Mouse (Mus musculus): ENCODE measurements around the gene Pik3cg.

Pik3cg gene

DNA sequence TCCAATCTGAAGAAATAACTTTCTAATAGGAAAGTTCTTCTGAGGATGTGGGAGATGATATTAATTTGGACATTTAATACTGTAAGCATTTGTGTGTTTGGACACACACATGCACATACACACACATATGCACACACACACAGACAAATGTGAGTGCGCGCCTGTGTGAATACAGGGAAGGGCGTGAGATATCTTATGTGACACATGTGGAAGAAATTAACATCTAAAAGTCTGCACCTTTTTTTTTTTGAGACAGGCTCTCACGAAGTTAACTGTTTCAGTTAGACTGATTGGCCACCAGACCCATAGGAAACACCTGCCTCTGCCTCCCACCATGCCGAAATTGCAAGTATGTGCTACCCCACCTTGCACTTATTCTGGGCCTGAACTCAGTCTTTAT is 64.7 kb downstream of the Pik3cg start:
- DNase-seq (ENCODE audit: low read depth, low spot score) = no peak

DNA sequence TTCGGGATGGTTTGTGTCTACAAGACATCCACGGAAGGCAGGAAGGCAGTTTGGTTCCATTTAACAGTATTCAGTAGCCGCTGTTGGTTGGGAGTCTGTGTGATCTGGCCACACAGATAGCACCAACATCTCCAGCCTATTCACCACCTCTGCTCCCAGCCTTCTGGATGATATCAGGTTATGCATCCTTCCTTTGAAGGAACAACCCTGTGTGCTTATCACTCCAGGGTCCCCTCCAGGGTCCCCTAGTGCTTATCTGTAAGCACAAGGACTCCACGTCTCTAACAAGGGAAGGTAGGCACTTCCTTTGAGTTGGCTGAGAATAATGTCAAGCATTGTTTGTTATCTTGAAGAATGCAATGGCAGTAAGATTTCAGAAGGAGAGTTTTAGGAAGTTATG is 65.3 kb downstream of the Pik3cg start:
- DNase-seq (ENCODE audit: low read depth, low spot score) = no peak

DNA sequence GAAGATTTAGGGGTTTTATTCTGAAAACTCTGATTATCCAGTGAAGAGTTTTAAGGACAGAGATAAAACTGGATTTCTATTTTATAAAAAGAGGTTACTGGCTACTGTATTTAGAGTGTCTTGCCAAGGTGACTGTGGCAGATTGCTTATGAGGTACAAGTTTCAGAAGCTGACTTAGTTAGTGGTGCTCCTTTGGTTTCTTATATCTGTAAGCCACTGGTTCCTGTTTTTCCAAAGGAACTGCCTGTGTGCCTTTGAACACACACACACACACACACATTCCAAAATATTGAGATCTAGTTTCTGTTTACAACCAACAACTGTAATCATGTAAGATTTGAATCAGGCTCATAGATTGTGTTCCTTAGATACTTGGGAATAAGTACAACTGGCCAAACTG is 66.7 kb downstream of the Pik3cg start:
- DNase-seq (ENCODE audit: low read depth, low spot score) = no peak

DNA sequence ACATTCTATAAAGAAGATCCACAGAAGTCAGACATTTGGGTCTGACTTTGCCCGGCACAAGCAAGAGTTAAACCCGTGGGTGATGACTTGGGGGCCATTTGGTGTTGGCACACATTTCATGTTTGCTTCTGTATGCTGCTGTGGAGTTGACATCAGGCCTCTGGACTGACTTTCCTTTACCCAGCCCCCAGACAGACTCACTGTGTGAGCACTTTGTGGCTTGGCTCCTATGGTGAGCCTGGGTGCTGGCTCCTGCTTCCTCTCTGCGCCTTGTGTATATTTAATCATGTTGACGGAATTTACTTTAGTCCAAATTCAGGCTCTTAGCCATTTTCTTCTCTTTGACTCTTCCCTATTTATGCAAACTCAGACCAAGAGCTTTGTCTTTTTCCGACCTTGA is 69.6 kb downstream of the Pik3cg start:
- no peak for DNase-seq (ENCODE audit: low read depth, low spot score)

DNA sequence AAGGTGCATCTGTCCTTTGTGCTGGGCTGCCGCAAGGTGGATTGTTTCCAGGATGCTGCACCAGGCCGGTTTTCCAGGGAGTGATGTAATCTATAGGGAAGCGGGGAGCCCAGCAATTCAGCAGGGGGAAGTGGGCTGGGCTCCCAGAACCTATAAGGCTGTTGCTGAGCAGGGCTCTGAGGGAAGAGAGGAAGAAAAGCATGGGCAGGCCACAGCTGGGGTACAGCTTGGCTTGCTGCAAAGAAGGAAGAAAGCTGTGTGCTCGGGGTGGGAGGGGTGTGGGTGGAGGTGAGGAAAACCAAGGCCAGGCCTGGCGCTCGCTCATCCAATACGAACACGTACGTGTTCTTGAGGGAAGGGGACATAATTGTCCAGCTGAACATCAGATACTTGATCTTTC is 70.1 kb downstream of the Pik3cg start:
- DNase-seq (ENCODE audit: low read depth, low spot score) = no peak

DNA sequence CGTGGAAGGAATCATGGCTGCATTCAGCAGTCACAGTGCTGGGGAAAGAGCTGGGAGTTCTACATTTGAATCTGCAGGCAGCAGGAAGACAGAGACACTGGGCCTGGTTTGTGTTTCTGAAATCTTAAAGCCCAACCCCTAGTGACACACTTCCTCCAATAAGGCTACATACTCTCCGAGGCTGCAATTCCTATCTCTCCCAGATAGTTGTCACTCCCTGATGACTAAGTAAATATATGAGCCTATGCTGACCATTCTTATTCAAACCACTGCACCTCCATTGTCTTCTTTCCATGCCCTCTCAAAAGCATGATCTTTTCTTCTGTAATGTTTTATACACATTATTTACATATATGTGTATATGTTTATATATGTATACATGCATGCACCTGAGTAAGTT is 70.9 kb downstream of the Pik3cg start:
- DNase-seq (ENCODE audit: low read depth, low spot score) = no peak

DNA sequence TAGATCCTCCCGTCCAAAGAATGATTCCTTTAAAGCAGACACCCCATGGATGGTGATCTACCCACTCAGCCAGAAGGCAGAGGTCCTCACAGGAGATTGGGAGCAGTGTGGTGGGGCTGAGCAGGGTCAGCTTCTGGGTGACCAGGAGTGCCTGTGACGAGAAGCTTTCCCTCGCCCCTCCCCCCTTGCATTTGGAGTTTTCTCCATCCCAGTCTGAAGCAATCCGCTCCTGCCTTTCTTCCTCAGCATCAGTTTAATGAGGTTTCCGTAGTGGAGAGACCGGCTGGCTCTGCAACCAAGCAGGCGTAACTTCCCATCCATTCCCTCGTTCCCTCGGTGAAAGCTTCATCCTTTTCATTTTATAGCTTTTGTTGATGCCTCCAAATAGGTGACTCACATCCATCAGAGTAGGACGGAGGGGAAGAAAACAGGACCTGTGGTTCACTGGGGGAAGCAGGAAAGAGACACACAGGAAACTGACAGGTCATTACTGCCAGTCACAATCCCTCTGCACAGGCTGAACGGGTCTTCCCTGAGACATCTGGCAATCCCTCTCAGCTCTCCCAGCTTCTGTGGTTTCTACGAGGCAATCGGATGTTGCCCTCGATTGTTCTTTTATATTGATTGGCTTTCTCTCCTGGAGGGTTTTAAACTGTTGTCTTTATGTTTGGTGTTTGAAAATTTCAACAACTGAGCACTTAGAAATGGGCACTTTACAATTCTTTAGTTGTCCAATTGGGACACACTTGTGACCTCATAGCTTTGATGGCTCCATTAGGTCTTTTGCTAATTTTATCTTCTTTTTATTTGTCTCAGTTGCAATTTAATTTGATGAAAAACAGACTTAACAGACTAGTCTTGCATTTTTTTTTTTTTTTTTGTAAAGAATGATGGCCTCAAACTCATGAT is 80.6 kb downstream of the Pik3cg start:
- no peak for DNase-seq (ENCODE audit: low read depth, low spot score)

DNA sequence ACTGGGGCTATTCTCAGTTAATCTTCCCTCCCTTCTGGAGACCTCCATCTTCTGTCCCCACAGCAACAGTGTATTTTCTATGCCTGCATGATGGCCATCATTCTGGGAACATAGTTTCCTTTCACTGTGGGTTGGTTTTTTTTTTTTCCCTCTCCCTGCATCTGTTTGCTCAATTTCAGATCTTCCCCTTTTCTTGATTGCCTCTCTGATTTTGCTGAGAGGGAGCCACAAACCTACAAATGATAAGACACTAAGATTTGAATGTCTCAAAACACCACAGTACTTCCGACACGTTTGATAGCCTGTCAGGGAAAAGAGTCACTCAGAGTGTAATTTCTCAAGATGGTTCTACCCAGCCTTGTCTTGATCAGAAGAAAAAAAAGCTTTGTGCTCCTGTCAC is 81.3 kb downstream of the Pik3cg start:
- DNase-seq (ENCODE audit: low read depth, low spot score) = no peak

DNA sequence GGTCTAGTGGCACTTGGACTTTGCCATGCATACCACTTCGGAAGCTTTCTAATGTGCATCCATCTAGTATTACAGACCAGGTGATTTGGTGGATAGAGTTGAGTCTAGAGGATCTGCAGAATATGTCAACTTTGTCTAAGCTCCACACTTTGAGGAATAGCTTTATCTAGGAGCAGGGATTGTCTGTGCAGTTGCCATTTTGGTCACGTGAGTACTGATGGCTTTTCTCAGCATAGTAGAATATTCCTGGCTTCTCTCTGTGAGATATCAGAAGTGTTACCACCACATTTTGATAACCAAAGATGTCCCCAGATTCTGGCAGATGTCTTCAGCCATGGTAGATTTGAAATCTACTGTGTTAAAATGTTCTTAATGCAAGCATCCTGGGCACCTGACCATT is 84.0 kb downstream of the Pik3cg start:
- DNase-seq (ENCODE audit: low read depth, low spot score) = no peak

DNA sequence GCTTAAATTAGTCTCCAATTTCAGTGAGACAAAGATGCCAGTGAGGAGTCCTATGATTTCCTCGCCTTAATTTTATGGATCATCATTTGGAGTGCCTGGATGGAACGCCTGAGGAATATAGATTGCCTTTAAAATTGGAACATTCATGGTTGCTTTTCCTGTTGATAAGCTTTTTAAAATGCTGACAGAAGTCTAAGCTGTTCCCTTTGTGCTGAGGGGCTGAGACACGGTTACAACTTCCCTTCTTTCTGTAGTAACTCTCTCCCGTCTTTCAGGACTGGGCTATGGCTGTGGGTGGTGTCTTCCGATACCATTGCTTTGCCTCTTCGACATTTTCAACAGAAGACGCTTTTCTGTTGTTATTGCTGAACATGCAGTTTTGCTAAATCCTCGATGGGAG is 84.4 kb downstream of the Pik3cg start:
- DNase-seq (ENCODE audit: low read depth, low spot score) = no peak

DNA sequence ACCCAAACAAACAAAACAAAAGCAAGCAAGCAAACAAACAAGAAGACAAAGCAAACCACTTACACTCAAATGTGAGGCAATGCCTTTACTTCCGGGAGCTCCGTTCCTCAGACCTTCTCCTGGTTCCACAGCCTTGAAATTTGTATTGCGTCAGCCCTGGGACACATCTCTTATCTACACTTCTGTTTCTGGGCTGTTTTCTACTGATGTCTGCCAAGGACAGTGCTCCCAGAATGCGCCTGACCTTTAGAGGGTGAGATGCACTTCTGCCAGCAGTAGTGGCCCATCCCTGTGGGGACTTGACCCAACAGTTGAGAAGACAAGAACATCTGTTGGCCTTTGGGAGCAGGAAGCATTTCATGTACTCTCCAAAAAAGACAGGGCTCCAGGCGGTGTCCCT is 84.9 kb downstream of the Pik3cg start:
- DNase-seq (ENCODE audit: low read depth, low spot score) = no peak
